Mouse (Mus musculus): ENCODE measurements around the gene Cux2. TPM values are rescaled to one million over a fixed set of nuclear protein-coding genes. Genes with fewer than 3 reads are reported as not detected.

The Cux2 gene
- polyA plus RNA-seq, 2 experiments from 2014 or later = 0.13 TPM; not detected in 1

DNA sequence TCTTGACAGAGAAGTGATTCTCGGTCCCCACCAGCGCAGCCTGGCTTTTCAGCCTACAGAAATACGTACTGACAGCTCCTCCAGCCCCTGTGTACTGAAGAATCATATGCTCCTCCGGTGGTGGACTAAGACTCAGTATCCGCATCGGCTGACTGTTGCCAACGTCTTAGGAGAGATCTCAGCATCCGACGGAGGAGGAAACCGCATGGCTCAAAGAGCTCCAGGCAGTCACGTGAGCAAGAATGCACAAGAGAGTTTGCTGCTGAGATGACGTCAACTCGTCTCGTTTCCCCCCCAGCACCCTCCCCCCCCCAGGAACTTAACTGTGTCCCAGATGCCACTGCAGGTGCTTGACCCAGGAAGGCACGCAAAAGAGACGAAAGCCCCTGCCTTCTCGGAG is 34.8 kb downstream of the Cux2 start:
- ATAC-seq = no peak

GRCm38 (mm10) chr5:122014671-122015070 is 35.2 kb downstream of the Cux2 start:
- ATAC-seq = no peak

GRCm38 (mm10) chr5:122011289-122011688 is 38.6 kb downstream of the Cux2 start:
- ATAC-seq = no peak

DNA sequence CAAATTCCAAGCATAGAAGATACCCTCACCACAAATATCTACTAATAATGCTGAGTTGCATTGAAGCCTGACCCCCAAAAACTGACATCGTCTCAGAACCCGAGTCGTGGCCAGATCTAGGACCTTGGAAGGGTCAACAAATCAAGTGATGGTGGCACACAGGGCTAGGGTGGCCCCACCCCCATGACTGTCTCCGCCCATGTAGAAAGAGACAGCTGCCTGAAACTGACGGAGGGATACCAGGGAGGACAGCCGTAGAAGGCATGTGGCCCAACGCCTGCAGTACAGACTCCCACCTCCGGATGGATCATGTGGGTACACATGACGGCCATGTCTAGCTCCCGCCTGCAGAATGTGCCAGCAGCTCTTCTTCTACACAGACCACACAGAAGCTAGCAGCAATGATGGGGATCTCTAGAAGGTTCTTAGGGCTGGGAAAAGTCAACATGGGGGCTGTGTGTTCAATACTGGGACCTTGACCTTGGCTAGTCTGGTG is 41.9 kb downstream of the Cux2 start:
- ATAC-seq = no peak

DNA sequence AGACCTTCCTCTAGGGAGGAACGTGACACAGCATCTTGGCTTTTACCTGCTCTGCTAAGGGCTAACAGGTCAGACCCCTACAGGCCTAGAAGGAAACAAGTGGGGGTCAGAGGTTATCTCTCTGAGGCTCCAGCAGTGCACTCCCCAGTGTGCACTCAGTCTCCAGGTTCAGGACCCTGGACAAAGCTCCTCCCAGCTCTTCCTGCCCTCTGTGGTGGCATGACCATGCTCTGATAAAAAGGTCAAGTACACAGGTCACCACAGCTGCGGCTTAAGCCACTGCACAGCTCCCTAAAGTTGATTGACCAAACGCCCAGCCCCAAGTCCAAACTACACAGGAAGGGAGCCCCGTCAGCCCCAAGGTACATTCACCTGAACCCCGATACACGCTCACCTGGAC is 46.4 kb downstream of the Cux2 start:
- no peak for ATAC-seq

DNA sequence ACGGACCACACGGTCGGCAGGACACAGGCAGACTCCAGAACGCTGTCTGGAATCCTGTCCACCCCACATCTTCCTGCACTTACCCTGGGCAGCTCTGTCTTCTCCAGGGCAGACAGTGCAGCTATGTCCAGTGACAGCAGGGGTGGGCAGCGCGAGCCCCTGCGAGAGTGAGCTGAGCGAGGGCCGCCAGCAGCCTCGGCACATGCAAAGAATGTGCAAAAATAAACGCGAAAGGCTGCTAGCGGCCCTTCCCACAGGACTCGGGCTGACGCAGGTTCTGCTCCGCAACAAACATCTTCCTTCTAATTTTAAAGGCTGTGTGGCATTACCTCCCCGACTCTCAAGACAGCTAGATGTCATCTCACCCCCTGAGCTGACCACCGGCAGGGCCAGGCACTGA is 47.8 kb downstream of the Cux2 start:
- no peak for ATAC-seq

- ATAC-seq = no peak
These were observed 48.6 kb downstream of the Cux2 start for GRCm38 (mm10) chr5:122001311-122001710.

DNA sequence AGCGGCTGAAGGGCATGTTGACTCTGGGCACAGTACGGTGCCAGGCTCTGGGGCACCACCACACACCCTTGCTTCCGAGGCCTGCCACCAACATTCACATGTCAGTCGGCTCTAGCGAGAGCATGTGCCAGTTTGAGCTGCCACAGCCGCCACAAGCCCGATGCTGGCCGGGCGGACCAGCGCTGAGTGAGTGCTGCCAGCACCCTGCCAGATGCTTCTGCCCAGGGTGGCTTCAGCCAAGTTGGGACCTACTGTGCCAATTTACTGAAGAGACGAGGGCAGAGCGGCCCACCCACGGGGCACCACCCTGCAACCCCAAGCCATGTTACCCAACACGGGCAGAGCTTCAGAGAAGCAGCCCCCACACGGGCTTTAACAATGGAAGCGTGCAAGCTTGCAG is 49.5 kb downstream of the Cux2 start:
- ATAC-seq = no peak

GRCm38 (mm10) chr5:121998981-121999795 is 50.7 kb downstream of the Cux2 start:
- no peak for ATAC-seq

DNA sequence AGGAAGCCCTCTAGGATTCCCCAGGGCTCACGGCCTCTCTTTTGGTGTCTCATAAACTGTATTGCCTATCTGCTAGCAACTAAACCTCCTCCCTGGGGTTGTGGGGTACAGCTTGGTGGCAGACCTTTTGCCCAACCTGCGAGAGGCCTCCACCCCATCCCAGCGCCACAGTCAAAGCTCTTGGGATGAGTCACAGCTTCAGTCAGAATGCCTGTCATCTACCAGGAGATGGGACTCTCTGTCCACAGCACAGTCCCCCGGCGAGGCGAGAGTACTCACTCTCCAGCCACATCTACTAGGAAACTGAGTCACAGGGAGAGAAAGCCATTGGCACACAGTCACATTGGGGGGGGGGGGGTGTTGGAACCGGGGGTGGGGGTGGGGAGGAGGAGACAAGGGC is 51.6 kb downstream of the Cux2 start:
- no peak for ATAC-seq

- no peak for ATAC-seq
These were observed 53.2 kb downstream of the Cux2 start for GRCm38 (mm10) chr5:121996701-121997100.

DNA sequence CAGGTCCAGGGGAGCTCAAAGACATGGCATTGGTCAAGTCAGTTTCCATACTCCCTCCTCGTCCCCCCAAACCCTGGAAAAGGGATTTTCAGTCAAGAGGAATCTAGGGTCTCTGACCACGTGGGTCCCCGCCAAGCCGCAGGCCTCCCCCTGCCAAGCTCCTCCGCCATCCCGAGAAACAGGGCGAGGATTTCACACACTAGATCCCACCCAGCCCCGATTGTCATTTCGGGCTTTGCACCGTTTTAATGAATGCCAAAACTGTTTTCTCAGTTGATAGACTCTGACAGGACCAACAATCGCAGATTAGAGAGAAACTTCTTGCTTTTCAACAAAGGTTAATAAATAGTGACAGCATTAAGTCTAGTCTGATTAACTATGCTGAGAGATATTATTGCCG is 55.1 kb downstream of the Cux2 start:
- ATAC-seq = no peak

DNA sequence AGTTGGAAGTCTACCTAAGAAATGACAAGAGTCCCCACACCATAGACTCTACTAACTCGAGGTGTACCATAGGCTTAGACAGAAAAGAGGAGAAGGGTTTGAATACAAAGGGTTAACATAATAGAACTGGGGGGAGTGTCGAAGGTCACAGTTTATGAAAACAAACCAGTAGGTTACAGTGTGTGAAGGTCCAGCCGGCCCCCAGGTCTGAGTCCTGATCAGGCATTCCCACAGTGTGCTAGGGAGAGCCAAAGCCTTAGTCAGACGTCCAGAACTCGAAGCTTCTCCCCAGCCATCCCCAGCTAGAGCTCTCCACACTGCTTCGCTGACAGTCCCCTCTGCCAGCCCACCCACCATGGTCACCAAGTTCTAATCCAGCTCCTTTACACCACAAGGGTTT is 58.0 kb downstream of the Cux2 start:
- no peak for ATAC-seq

GRCm38 (mm10) chr5:121985855-121986254 is 64.0 kb downstream of the Cux2 start:
- no peak for ATAC-seq

DNA sequence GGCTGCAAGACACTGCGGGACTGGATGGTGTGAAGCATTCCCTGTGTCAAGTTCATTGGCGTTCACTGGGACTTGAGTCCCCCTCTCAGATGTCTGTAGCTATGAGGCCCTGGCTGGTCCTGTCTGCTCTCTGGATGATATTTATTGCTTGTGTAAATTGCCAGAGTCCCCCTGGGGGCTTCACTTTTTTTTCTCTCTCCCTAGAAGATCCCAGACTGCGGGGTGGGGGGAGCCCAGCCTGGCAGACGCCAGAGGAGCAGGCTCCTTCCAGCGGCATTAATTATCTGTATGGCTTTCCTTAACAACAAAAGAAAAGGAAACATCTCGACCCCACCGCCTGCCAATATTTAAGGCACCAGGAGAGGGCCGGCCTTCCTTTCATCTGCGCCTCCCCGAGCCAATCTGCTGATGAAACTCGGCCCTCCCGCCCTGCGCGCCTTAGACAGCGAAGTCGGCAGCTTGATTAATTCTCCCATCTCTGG is 68.2 kb downstream of the Cux2 start:
- ATAC-seq = no peak

DNA sequence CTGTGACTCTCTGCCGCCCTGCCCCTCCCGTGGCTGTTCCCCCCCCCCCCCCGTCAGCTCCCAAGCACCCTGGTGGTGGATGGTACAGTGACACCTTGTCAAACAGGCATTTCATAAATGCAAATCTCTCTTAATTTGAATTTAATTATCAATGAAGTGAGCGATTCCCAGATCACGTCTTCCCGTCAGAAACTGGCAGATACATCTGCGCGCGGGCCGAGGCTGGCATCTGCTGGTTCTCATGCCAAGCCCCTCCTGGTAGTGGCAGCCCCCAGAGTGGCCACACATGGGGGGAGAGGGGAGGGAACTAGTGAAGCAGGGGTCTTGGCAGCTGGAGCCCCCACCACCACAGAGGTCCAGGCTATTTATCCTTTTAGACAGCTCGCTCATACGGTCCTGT is 73.6 kb downstream of the Cux2 start:
- no peak for ATAC-seq

DNA sequence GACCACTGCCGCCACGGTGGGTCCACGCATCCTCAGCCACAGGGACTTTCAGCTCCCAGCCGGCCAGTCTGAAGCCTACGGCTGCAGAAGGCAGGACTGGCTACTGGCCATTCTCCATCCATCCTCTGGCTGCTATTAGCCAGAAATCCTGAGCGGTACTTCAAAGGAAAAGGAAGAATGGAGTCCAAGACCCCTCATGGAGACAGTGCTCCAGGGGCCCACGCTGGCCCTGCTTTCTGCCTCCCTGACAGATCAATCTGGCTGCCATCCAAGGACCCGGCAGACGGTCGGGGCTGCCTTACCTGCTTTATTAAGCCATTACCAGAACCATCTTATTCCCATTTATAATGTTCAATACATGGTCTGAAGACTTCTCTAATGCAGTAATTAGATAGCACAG is 76.4 kb downstream of the Cux2 start:
- ATAC-seq = no peak

- ATAC-seq = no peak
These were observed 77.2 kb downstream of the Cux2 start for GRCm38 (mm10) chr5:121972680-121973192.

GRCm38 (mm10) chr5:121968999-121969398 is 80.9 kb downstream of the Cux2 start:
- ATAC-seq = no peak

GRCm38 (mm10) chr5:121968416-121968815 is 81.5 kb downstream of the Cux2 start:
- ATAC-seq = no peak

DNA sequence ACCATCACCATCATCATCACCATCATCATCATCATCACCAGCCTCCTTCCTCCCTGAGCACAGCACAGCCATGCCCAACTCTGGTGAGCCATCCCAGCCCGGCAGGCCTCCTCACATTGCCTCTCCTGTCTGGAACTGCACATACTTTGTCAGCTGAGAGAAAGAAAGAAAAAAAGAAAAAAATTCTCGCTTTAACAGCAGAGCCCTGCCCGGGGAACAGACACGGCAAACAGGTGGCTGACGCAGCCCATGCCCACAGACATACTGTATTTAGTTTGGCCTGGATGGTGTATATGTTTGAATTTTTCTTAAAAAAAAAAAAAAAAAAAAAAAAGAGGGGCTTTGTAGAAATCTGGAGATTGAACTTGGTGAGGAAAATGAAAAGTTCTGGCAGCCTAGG is 82.4 kb downstream of the Cux2 start:
- no peak for ATAC-seq

DNA sequence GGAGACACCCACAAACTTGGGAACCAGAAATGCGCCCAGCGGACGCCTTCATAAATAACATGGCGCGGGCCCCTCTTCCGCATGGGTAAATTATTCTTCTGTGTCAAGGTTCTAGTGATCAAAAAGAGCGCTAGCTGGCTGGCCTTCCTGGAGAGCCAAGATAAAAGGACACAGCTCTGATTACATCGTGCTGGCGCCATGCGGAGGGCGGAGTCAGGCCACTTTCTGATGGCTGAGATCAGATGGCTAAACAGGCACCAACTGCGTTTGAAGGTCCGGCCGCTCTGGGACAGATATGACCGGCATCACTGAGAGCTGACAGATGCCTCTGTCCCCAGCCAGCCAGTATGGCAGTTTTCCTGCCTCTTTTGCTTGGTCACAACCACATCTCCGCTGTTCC is 83.0 kb downstream of the Cux2 start:
- no peak for ATAC-seq

DNA sequence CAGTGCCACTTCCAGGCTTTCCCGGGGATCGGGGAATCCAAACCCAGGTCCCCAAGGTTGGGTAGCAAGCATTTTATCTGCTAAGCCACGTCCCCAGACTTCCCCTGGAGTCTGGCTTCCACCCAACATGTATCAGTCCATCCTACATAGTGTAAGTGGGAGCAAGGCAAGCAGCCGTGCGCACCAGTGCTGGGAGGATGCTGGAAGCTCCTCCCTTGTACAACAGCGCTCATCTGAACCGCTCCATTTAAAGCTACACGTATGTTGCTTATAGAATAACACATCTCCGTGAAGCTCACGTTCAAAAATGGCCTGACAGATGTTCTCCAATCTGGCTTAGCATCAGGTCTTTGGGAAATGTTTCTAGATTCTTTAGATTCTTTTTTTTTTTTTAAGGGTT is 86.9 kb downstream of the Cux2 start:
- ATAC-seq = no peak

DNA sequence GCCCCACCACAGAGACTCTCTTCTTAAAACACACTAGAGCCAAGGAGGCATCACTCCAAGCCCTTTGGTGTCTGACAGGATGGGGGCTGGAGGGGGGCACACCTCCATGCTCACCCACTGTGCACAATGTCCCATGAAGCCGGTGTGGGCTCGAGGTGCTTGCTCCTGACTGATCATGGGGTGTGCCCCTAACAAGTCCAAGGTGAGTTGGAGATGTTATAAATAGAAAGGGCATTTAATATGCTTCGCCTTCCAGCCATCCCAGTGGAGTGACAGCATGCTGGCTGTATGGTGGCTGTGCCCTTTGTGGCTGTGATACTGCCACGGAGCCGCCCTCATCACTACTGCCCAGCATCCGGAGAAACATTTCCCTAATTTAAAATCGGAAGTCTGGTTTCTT is 87.5 kb downstream of the Cux2 start:
- no peak for ATAC-seq
